Mouse (Mus musculus) layer of hippocampus, postnatal 25 days (tissue): ENCODE measurements around the gene Gpi1. TPM values are rescaled to one million over a fixed set of nuclear protein-coding genes. Genes with fewer than 3 reads are reported as not detected.
A peak's percentile ranks its signal among the peaks of the same experiment; 100 is the strongest.
"Not testable (repeated sequence)": the region's sequence is repeated elsewhere in the genome, so short reads cannot be mapped to it uniquely, and the experiment has no call there.

ENCODE experiments used
- DNase-seq, 2 experiments: peaks; one replicate each; pipeline ENCODE4 v3.0.0; 2022; ENCODE audit warnings: mixed read lengths in 2 of 2, low spot score in 1 of 2; ENCODE audit errors: extremely low spot score in 1 of 2
- total RNA-seq, 2 experiments: library from RNA; stranded (reverse); gene quantifications; 2 replicates each; pipeline ENCODE4 v1.2.3; 2021

The Gpi1 gene
- total RNA-seq, 2 experiments from 2014 or later = 725 to 726 TPM

- DNase-seq = no peak
These were observed 2.9 kb upstream of the Gpi1 start for GRCm38 (mm10) chr7:34232785-34233725.

GRCm38 (mm10) chr7:34229691-34230111, 435 bp downstream of the Gpi1 start:
- peak; percentile 41 to 47 for DNase-seq

- no peak for DNase-seq
These were observed 983 bp downstream of the Gpi1 start for GRCm38 (mm10) chr7:34229153-34229552.

- DNase-seq = no peak
These were observed 1.5 kb downstream of the Gpi1 start for GRCm38 (mm10) chr7:34228641-34229040.

GRCm38 (mm10) chr7:34226846-34227245, 3.3 kb downstream of the Gpi1 start:
- no peak for DNase-seq

- DNase-seq = no peak
These were observed 4.0 kb downstream of the Gpi1 start for GRCm38 (mm10) chr7:34226086-34226485.

- DNase-seq = no peak
These were observed 5.8 kb downstream of the Gpi1 start for GRCm38 (mm10) chr7:34224308-34224707.

- no peak for DNase-seq
These were observed 7.8 kb downstream of the Gpi1 start for GRCm38 (mm10) chr7:34222340-34222739.

- no peak for DNase-seq
These were observed 8.4 kb downstream of the Gpi1 start for GRCm38 (mm10) chr7:34221594-34222250.

- no peak for DNase-seq
These were observed 11.6 kb downstream of the Gpi1 start for GRCm38 (mm10) chr7:34218496-34218895.

- no peak for DNase-seq
These were observed 13.7 kb downstream of the Gpi1 start for GRCm38 (mm10) chr7:34216474-34216873.

GRCm38 (mm10) chr7:34215481-34215880, 14.7 kb downstream of the Gpi1 start:
- DNase-seq = no peak

- DNase-seq = no peak
These were observed 15.5 kb downstream of the Gpi1 start for GRCm38 (mm10) chr7:34214644-34215043.

GRCm38 (mm10) chr7:34213281-34213680, 16.9 kb downstream of the Gpi1 start:
- DNase-seq = no peak

GRCm38 (mm10) chr7:34208027-34208745, 21.9 kb downstream of the Gpi1 start:
- no peak for DNase-seq

GRCm38 (mm10) chr7:34206331-34206730, 23.8 kb downstream of the Gpi1 start:
- DNase-seq = no peak

GRCm38 (mm10) chr7:34202147-34202546, 28.0 kb downstream of the Gpi1 start:
- DNase-seq = not testable (repeated sequence)

GRCm38 (mm10) chr7:34200829-34201228, 29.3 kb downstream of the Gpi1 start:
- DNase-seq = no peak

- peak in 1 of 2 experiments; percentile 20 for DNase-seq
These were observed 31.8 kb downstream of the Gpi1 start for GRCm38 (mm10) chr7:34198346-34198745.

- peak; percentile 92 to 96 for DNase-seq
These were observed 33.7 kb downstream of the Gpi1 start, which contains the start of gene Pdcd2l for GRCm38 (mm10) chr7:34196132-34197128. TSS of gene Pdcd2l (minus strand) at chr7:34196661.
